Mouse (Mus musculus) natural killer cell, adult 2 months (primary cell): ENCODE data around the gene Srpk1.
A peak's percentile ranks its signal among the peaks of the same experiment; 100 is the strongest.

Source experiments
- DNase-seq, 2 experiments: peaks; one replicate each; pipeline ENCODE4 v3.0.0; 2022; ENCODE audit warnings: low spot score in 2 of 2

Gene Srpk1

DNA sequence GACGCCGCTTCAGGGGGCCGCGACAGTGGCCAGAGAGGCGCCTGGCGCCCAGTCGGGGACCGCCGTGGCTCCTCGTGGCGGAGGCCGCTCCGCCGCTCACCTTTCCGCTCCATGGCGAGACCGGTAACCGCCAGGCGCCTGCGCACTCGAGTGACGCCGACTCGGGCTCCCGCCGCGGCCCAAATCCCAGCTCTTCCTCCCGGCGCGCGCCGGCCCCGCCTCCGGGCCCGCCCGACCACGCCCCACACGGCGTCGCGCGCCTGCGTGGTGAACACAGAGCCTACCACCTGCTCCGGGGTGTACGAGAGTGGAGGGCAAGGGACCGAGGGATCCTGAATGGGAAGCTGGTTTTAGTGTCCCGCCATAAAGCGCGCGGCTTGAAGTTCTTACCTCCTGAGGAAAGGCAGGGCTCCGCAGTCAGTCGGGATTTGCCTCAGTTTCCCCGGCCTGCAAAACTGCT, at the start of gene Srpk1:
TSS of gene Srpk1 (minus strand) at position 410 of the 460 bp plus-strand sequence.
- peak; percentile 68 to 79 for DNase-seq

DNA sequence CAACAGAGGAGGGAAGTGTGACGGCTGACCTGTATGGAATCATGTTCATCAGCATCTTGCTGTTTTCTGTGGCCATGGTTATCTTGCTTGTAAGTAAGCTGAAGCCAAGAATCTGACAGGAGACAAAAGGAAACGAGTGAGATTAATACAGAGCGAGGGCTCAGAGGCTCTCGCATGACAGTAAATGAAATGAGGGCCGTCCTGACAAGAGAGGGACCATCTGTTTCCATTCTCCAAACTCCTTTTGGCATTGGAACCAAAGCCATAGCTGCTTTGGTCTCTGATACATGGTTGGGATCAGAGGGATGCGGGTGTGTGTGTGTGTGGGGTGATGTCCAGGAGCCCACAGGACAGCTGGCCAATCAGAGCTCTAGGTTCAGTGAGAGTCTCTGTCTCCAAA, 37.1 kb upstream of the Srpk1 start:
- DNase-seq, result no peak

- DNase-seq, result no peak
These were observed 35.4 kb upstream of the Srpk1 start for GRCm38 (mm10) chr17:28657936-28658335.

DNA sequence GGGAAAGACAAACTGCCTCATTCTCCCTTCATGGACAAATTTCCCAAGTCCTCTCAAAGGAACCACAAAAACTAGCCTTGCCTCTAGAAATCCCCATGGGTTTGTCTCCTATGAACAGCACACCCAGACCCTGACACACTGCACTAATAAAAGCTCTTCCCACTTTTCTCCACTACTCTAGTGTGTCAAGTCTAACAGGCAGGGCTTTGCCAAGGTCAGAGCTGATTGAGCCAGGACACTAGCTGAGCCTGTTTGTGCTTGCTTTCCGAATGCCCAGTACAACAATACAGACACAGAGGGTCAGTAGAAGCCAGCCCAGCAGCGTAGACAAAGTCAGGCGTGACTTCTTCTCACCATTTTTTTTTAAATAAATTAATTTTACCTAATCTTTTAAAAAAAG, 27.8 kb upstream of the Srpk1 start:
- DNase-seq, result no peak

GRCm38 (mm10) chr17:28648607-28649370, 26.3 kb upstream of the Srpk1 start:
- DNase-seq, result peak in 1 of 2 experiments; percentile 48

- no peak for DNase-seq
These were observed 23.7 kb upstream of the Srpk1 start for GRCm38 (mm10) chr17:28646221-28646620.

DNA sequence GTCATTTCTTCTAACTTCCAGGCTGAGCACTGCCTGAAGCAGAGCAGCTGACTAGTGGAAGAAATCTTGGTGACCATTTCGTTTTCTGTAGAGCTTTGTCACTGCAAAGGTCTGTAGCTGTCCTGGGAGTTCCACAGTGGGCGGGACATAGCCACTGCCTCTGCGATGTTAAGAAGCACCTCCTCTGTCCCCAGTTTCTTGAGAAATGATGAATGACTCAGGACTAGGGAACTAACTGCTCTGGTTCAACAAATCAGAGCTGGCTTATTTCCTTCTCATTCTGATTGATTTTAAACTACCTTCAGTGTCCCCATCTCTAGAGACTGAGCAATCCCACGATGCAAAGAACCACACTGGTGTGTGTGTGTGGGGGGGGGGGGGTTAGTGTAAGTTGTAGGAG, 21.6 kb upstream of the Srpk1 start:
- no peak for DNase-seq

- DNase-seq, result no peak
These were observed 21.2 kb upstream of the Srpk1 start for GRCm38 (mm10) chr17:28643697-28644096.

GRCm38 (mm10) chr17:28640113-28640512, 17.6 kb upstream of the Srpk1 start:
- no peak for DNase-seq

GRCm38 (mm10) chr17:28637711-28638690, 15.5 kb upstream of the Srpk1 start:
- no peak for DNase-seq

DNA sequence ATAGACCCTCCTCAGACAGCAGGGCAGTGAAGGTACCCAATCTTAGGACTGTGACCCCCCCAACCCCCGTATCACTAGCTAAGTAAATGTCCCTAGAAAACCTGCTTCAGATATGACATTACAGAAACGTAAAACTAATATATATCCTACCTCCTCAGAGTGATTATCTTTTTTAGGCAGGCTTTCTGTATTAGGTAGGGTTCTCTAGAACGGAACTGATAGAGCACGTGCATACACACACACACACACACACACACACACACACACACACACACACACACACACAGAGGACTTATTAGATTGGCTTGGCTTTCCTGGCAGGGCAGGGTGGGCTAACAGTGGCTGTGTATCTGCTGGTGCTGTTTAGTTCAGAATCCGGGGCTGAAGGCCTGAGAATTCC, 13.3 kb upstream of the Srpk1 start:
- DNase-seq, result no peak

DNA sequence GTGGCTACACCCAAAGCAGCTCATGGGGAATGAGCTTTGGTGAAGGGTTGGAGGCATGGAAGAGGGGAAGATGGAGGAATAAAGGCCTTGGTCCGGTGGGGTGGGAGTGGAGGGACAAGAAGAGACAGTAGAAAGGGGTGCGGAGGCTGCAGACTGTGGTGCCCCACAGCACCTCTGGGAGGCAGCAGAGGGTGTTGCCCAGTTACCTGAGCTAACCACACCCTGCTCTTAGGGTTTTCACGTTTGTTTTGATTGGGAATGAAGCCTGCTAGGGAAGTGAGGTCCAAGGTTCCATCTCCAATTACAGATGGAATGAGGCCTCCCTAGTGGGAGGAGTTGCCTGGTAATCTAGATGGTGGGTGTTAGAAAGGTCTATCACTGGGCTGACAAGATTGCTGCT, 6.6 kb upstream of the Srpk1 start:
- no peak for DNase-seq

DNA sequence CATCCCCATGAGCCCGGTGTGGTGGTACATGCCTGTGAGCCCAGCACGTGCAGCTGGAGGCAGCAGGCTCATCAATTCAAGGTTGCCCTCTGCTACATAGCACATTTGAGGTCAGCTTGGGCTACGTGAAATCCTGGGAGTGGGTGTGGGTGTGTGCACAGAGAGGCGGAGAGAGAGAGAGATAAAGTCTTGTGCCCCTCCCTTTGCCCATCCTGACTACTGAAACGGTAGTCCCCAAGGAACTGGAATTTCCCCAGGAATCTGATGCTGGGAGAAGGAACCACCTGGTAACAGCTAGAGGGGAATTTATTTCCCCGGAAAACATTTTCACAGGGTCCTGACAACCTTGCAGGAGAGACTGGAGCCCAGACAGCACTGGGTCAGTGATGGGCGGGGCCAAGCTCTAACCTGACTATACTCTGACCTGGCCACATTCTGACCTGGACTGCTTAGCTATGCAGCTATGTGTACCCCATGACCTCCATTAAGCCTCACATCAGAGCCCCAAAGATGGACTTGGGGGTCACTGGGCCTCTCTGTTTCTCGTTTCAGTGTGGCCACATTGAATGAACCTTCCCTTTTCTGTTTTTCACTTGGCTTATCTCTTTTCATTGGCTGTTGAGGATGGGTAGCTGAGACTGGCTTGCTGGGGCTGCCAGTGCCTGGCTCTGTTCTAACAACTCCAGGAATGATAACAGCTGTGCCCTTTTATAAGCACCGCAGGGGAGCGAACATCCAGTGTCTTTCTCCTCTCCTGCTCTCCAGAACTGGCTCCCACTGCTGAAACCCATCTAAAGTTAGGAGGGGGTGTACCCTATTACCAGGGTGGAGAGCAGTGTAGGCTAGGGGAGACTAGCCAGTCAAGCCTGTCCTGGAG, 6.0 kb upstream of the Srpk1 start:
- no peak for DNase-seq

GRCm38 (mm10) chr17:28626937-28627336, 4.4 kb upstream of the Srpk1 start:
- no peak for DNase-seq

DNA sequence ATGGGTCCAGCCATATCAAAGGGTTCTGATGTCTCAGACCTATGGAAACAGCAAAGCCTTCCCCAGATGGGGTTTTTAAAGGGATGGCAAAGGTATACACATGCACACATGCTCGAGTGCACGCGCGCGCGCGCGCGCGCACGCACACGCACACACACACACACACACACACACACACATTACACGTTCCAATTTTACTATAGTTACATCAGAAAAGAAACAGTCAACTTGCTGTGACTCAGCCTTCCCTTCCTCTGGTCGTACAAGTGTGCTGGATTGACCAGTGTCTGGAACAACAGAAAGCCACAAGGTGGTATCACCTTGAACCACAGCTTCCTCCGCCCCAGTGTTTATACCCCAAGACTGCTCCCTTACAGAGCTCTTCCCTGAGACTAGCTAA, 2.8 kb upstream of the Srpk1 start:
- peak; percentile 44 to 53 for DNase-seq

DNA sequence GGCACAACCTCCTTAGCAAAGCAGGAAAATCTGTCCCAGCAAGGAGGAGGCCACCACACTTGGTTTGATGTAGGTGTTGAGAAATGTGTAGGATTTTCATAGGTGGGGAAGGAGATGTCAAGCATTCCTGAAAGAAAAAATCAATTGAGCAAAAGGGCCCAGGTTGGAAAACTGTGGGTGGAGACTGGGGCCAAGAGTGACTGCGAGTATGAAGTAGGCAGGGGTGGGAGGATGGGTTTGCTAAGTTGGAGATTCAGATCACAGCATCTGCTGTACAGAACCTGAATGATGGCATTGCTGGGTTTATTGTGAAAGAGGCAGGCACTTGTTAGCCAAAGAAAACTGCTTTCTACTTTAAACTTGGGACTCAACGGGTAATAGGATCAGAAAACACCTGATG, 2.3 kb upstream of the Srpk1 start:
- no peak for DNase-seq

GRCm38 (mm10) chr17:28621381-28622299, 869 bp downstream of the Srpk1 start:
- peak; percentile 25 to 32 for DNase-seq

GRCm38 (mm10) chr17:28618775-28619174, 3.7 kb downstream of the Srpk1 start:
- no peak for DNase-seq

DNA sequence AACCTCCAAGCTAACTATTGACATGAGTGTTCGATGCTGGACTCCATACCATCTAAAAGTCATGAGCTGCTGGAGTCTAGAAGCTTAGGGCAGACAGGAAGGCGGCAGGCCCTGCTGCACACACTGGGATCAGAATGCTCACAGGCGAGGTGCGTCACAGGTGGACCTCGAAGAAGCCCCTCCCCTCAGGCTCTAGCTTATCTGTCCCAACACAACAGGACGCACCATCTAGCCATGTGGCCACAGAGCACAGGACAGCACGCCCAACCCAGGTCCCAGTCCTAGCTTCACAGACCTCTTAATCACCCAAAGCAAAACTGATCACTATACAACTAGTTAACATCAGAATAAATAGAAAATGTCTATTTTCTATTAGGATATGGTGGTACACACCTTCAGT, 4.4 kb downstream of the Srpk1 start:
- no peak for DNase-seq

DNA sequence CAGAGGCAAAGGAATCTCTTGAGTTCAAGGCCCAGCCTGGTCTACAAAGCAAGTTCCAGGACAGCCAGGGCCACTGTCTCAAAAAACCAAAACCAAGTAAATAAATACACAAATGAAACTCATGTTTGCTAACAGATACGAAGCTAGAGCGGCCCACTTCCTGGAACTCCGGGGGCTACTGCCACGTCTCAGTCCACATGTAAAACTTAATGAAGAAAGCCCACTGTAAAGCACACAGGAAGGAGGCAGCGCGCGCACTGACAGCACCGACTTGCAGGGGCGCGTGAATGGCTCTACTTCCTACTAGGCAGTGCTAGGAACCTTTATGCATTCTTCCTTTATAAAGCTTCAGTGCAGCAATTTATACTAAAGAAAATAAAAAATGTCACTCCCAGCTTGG, 4.9 kb downstream of the Srpk1 start:
- DNase-seq, result no peak

DNA sequence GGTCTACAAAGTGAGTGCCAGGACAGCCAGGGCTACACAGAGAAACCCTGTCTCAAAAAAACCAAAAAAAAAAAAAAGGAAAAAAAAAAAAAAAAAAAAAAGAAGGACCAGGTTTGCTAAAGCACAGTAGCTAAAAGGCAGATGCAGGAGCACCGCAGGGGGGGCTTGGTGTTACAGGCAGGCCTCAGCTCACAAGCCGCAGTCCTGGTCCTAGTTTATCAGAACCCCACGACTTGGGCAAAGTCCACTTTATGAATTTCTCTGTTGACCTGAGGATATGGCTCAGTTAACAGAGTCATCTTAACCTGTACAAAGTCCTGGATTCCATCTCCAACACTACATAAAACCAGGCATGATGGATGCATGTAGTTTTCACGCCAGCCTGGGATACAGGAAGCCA, 7.2 kb downstream of the Srpk1 start:
- DNase-seq, result no peak
